Mouse (Mus musculus) kidney, postnatal 36 days (tissue): ENCODE data around the gene Tapbpl.
"Not testable (repeated sequence)": the region's sequence is repeated elsewhere in the genome, so short reads cannot be mapped to it uniquely, and the experiment has no call there.

ENCODE experiments used
- DNase-seq, 2 experiments: peaks; one replicate each; pipeline ENCODE4 v3.0.0; 2021 to 2022; ENCODE audit warnings: mixed read lengths in 2 of 2

Gene Tapbpl

GRCm38 (mm10) chr6:125231117-125232044 is at the start of gene Tapbpl:
Tapbpl (minus strand) TSS chr6:125231860.
- DNase-seq: peak; percentile 68 to 77

- no peak for DNase-seq
These were observed 48.1 kb upstream of the Tapbpl start for GRCm38 (mm10) chr6:125279729-125280128.

GRCm38 (mm10) chr6:125274841-125275563 is 43.3 kb upstream of the Tapbpl start:
- peak; percentile 66 to 80 for DNase-seq

GRCm38 (mm10) chr6:125272228-125272785 is 40.6 kb upstream of the Tapbpl start:
- DNase-seq: no peak

GRCm38 (mm10) chr6:125271455-125272227 is 40.0 kb upstream of the Tapbpl start:
- peak; percentile 98 for DNase-seq

GRCm38 (mm10) chr6:125268799-125269198 is 37.1 kb upstream of the Tapbpl start:
- no peak for DNase-seq

GRCm38 (mm10) chr6:125267469-125267868 is 35.8 kb upstream of the Tapbpl start:
- no peak for DNase-seq

- DNase-seq: not testable (repeated sequence)
These were observed 34.9 kb upstream of the Tapbpl start for GRCm38 (mm10) chr6:125266600-125266999.

- DNase-seq: no peak
These were observed 34.4 kb upstream of the Tapbpl start for GRCm38 (mm10) chr6:125266091-125266490.

- DNase-seq: no peak
These were observed 33.6 kb upstream of the Tapbpl start for GRCm38 (mm10) chr6:125265239-125265638.

GRCm38 (mm10) chr6:125264219-125264618 is 32.6 kb upstream of the Tapbpl start:
- no peak for DNase-seq

GRCm38 (mm10) chr6:125260006-125260555 is 28.4 kb upstream of the Tapbpl start:
- DNase-seq: no peak

GRCm38 (mm10) chr6:125256222-125256966 is 24.7 kb upstream of the Tapbpl start:
- DNase-seq: peak; percentile 81 to 83

GRCm38 (mm10) chr6:125255516-125256044 is 23.9 kb upstream of the Tapbpl start:
- no peak for DNase-seq

- DNase-seq: peak; percentile 67 to 71
These were observed 22.4 kb upstream of the Tapbpl start for GRCm38 (mm10) chr6:125253863-125254715.

GRCm38 (mm10) chr6:125252711-125253110 is 21.1 kb upstream of the Tapbpl start:
- no peak for DNase-seq

GRCm38 (mm10) chr6:125252285-125252684 is 20.6 kb upstream of the Tapbpl start:
- no peak for DNase-seq

- no peak for DNase-seq
These were observed 12.9 kb upstream of the Tapbpl start for GRCm38 (mm10) chr6:125244551-125244950.

- DNase-seq: no peak
These were observed 9.9 kb upstream of the Tapbpl start for GRCm38 (mm10) chr6:125241566-125241965.

- DNase-seq: no peak
These were observed 9.0 kb upstream of the Tapbpl start for GRCm38 (mm10) chr6:125240617-125241016.
